Mouse (Mus musculus): Measurements from ENCODE around the gene Cluap1. TPM values are rescaled to one million over a fixed set of nuclear protein-coding genes. Genes with fewer than 3 reads are reported as not detected.
"Not testable (repeated sequence)": the region's sequence is repeated elsewhere in the genome, so short reads cannot be mapped to it uniquely, and the experiment has no call there.

Gene Cluap1
- total RNA-seq, 2 experiments from 2014 or later: 11.7 to 11.8 TPM

- no peak for DNase-seq
Measured at GRCm38 (mm10) chr16:3934701-3935100, 26.1 kb downstream of the Cluap1 start.

DNA sequence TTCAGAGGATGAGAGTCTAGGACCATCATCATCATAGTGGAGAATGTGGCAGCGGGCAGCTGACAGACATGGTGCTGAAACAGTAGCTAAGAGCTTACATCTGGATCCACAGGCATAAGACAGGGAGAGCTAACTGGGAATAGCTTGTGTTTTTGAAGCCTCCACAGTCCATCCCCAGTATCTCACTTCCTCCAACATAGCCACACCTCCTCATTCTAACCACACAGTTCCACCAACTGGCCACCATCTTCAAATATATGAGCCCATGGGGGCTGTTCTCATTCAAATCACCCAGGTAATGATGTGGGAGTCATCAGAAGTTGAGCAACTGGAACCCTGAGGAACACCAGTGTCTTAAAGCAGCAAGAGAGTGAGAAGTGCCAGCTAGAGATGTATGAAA is 42.5 kb downstream of the Cluap1 start:
- DNase-seq: no peak

DNA sequence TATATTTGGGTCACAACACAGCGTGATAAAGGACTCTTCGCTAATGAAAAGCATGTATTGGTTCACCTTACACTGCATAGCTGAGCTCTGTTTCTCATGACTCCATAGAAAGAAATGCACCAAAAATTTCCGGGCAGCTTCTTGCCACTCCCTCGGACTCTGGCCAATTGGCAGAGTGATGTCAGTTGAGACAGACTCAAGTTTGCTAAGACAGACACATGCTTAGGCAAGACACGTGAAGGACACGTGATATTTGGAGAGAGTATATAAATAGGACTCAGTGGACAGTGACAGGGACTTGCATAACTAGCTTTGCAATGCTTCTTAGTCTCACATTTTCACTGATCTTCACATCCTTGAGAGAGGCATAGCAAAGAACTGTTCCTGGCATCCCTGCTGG is 47.8 kb downstream of the Cluap1 start:
- DNase-seq: peak; percentile 18

DNA sequence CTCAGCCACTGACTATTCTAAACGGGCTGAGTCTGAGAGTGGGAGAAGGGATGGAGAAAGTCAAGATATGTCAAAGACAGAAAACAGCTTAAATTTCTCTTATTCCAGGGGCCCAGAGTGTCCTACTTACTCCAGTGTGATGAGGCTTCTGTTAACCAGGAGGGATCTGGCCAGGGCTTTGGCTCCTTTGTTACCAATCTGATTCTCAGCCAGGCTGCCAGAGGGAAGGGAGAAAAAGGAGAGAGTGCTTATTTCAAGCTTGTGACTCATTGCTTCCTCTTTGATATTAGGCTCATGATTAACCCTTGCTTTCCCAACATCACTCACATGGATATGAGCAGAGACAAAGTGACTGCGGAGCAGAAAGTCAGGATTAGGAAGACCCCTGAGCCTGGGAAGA is 50.7 kb downstream of the Cluap1 start:
- peak; percentile 33 for DNase-seq

DNA sequence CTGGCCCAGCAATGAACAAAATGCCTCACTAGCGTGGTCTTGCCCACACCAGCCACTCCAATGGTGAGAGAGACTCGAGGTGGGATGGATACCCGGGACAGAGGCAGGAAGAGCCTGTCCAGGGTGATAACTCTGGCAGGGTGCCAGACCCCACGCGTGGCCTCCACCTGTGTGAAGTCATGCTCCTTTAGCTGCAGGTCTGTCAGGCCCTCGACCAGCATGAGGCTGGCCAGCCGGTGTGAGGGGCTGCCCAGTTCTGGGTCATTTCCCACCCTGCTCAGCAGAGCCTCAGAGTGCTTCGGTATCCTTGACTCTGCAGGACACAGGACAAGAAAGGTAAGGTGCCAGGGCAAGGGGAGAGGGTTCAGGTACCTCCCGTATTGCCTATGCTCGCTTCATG is 56.4 kb downstream of the Cluap1 start:
- no peak for DNase-seq

- DNase-seq: no peak
Measured at GRCm38 (mm10) chr16:3965534-3965933, 56.9 kb downstream of the Cluap1 start.

DNA sequence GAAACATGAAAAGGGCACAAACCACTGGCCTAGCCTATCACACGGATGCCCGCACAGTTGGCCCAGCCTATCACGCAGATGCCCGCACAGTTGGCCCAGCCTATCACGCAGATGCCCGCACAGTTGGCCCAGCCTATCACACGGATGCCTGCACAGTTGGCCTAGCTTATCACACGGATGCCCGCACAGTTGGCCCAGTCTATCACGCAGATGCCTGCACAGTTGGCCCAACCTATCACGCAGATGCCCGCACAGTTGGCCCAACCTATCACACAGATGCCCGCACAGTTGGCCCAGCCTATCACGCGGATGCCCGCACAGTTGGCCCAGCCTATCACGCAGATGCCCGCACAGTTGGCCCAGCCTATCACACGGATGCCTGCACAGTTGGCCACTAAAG is 65.9 kb downstream of the Cluap1 start:
- not testable (repeated sequence) for DNase-seq

DNA sequence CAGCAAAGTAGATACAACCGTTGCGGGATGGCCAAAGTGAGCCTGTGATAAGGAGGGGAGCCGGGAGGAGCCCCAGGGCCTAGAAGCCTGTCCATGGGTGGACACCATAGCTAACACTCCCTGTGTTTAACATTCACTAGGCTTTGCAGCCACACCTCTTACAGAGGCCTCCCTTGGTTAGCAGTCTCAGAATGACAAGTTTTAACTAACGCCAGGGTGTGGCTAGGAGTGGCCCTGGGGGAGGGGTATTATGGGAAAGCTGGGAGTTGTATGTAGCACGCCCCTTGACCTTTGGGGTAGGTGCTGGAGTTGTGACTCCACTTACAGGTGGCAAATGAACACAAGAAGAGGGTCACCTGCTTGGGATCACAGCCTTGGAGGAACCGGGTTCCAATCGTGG is 67.1 kb downstream of the Cluap1 start:
- no peak for DNase-seq

DNA sequence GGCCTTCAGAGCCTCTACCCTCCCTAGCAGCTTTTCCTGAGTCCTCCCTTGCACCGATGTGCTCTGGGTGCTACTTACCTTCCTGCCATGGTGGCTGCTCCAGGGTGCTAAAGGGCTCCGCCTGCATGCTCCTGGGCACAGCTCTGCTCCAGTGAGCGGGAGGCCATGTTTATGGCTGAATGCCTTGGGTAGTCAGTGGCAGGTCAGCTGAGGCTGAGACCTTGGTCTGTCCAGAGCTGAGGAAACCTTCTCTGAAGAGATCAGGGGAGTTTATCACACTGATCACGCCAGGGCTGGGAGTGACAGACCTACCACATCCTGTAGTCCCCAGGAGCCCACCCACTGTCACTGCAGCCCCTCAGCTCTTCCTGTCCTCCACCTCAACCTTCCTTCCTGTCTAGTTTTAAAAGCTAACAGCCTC is 67.7 kb downstream of the Cluap1 start, which contains the start of gene Nlrc3:
Nlrc3 (minus strand) TSS at position 382 of the 421 bp plus-strand sequence.
- no peak for DNase-seq

GRCm38 (mm10) chr16:3976712-3977111 is 68.1 kb downstream of the Cluap1 start:
- no peak for DNase-seq

DNA sequence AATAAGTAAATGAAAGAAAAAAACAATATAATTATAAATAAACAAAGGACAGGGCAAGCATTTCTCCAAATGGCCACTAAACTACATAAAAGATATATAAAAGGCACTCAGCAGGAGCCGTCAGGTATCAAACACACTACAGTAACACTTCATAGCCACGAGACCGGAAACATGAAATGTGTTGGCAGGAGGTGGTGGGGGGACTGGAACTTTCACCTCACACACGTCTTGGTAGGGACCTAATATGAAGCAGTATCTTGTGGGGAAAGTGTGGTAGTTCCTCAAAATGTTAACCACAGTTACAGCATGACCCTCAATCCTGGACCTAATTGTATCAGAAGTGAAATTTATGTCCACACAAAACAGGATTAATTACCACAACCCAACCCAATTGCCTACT is 73.6 kb downstream of the Cluap1 start:
- DNase-seq: no peak

- DNase-seq: no peak
Measured at GRCm38 (mm10) chr16:3983146-3983700, 74.6 kb downstream of the Cluap1 start.

GRCm38 (mm10) chr16:3988410-3988809 is 79.8 kb downstream of the Cluap1 start:
- DNase-seq: no peak

Small RNAs within 50 kb of the gene (microRNA-seq; reads per million reads assigned to microRNA genes)
- gene Gm23493: 0 reads per million in 2 experiments

Other genes with a start within 250 kb of the Cluap1 start
- gene Mefv, start 190.7 kb upstream of the Cluap1 start, total RNA-seq (2021): not detected
- gene Zfp263, start 164.7 kb upstream of the Cluap1 start, total RNA-seq (2021): 10 to 100 TPM; 12.1 to 13.6 TPM
- not detected for gene Olfr15, start 77.9 kb upstream of the Cluap1 start, total RNA-seq (2021)
- 1 to 10 TPM in 1 of 2 experiments, under 1 TPM in 1; 0.81 to 1.2 TPM for gene Zfp174, start 61.5 kb upstream of the Cluap1 start, total RNA-seq (2021)
- 10 to 100 TPM; 44.3 to 55.1 TPM for gene Naa60, start 36.4 kb upstream of the Cluap1 start, total RNA-seq (2021)
- 10 to 100 TPM; 12.4 to 15.5 TPM for gene Zfp597, start 24.2 kb upstream of the Cluap1 start, total RNA-seq (2021)
- 1 to 10 TPM in 1 of 2 experiments, not detected in 1; 1.4 TPM for gene Gm20695, start 24.2 kb upstream of the Cluap1 start, total RNA-seq (2021)
- 1 to 10 TPM; 5.8 to 6.9 TPM for gene 1700037C18Rik, start 112 bp upstream of the Cluap1 start, total RNA-seq (2021)
- 1 to 10 TPM; 2.8 to 3.0 TPM for gene Nlrc3, start 67.8 kb downstream of the Cluap1 start, total RNA-seq (2021)
- 10 to 100 TPM; 15.5 to 15.6 TPM for gene Slx4, start 95.0 kb downstream of the Cluap1 start, total RNA-seq (2021)
- not detected for gene Dnase1, start 128.1 kb downstream of the Cluap1 start, total RNA-seq (2021)
- 100 to 1,000 TPM; 128 to 151 TPM for gene Trap1, start 169.0 kb downstream of the Cluap1 start, total RNA-seq (2021)

Data from heart, postnatal 4 days (tissue).